Mouse (Mus musculus) heart, postnatal 0 days (tissue): ENCODE measurements around the gene Syn3. TPM values are rescaled to one million over a fixed set of nuclear protein-coding genes. Genes with fewer than 3 reads are reported as not detected.

Experiments
- ATAC-seq: fragments of 200-750 bp; cut with Nextera tagmentation; 2 replicates; pipeline ENCODE4 v1.8.0; 2017; ENCODE audit warnings: low read depth, moderate number of reproducible peaks, moderate library complexity; ENCODE audit not compliant: insufficient read depth
- DNase-seq: peaks from one replicate; pipeline ENCODE4 v3.0.0-alpha.2; 2016; ENCODE audit warnings: low spot score
- H3K27ac ChIP-seq: fragments of 300-500 bp; sonication (generic); 2 replicates; pipeline ENCODE4 v1.5.1; 2014; ENCODE audit warnings: low read depth, mild to moderate bottlenecking
- H3K27me3 ChIP-seq: fragments of 300-500 bp; sonication (generic); 2 replicates; pipeline ENCODE4 v1.6.1; 2014; ENCODE audit warnings: low read length, mixed read lengths; ENCODE audit not compliant: control insufficient read depth, insufficient read depth
- H3K36me3 ChIP-seq: fragments of 300-500 bp; sonication (generic); replicated peaks from 2 replicates; pipeline ENCODE4 v1.6.1; 2014; ENCODE audit warnings: low read length, mixed read lengths; ENCODE audit not compliant: control insufficient read depth, insufficient read depth
- H3K4me1 ChIP-seq: fragments of 300-500 bp; sonication (generic); 2 replicates; pipeline ENCODE4 v1.6.1; 2014; ENCODE audit warnings: antibody characterized with exemption; ENCODE audit not compliant: control insufficient read depth, insufficient read depth
- H3K4me2 ChIP-seq: fragments of 300-500 bp; sonication (generic); 2 replicates; pipeline ENCODE4 v1.6.1; 2014; ENCODE audit warnings: low read depth, mild to moderate bottlenecking, low read length, moderate library complexity
- H3K4me3 ChIP-seq: fragments of 300-500 bp; sonication (generic); 2 replicates; pipeline ENCODE4 v1.5.1; 2014; ENCODE audit warnings: low read depth, low read length
- H3K9ac ChIP-seq: fragments of 300-500 bp; sonication (generic); replicated peaks from 2 replicates; pipeline ENCODE4 v1.6.1; 2014; ENCODE audit warnings: low read depth, low read length, mixed read lengths
- H3K9me3 ChIP-seq: fragments of 300-500 bp; sonication (generic); replicated peaks from 2 replicates; pipeline ENCODE4 v1.6.1; 2016; ENCODE audit warnings: low read length; ENCODE audit not compliant: control insufficient read depth
- CTCF ChIP-seq: IDR thresholded peaks from 2 replicates; pipeline ENCODE4 v1.5.1; 2016; ENCODE audit warnings: antibody characterized with exemption, control low read depth, low read depth
- EP300 ChIP-seq: IDR thresholded peaks from 2 replicates; pipeline ENCODE4 v1.6.1; 2016; ENCODE audit warnings: antibody characterized with exemption, low read depth
- WGBS: fragments of 180-500 bp; shearing (Covaris S2); extraction: QIAGEN DNeasy Blood & Tissue Kit; methylation state at CpG from one replicate; pipeline ENCODE4 v1.1.7; 2014; 5-methylcytosine and 5-hydroxymethylcytosine counted together
- polyA plus RNA-seq: library from polyadenylated mRNA; unstranded; fragments of >200 nt; fragmentation: Nextera tagmentation; extraction: Ambion mirVana; gene quantifications from 2 replicates; pipeline ENCODE4 v1.2.1, GENCODE M21; 2015
- total RNA-seq: library from RNA; depleted of rRNA; stranded (reverse); fragments of >200 nt; gene quantifications from 2 replicates; pipeline ENCODE4 v1.2.3, GENCODE M21; 2014; ENCODE audit warnings: low replicate concordance

Syn3 gene
- total and polyA plus RNA-seq, 2 experiments from 2014 or later: 0.48 TPM; not detected in 1

DNA sequence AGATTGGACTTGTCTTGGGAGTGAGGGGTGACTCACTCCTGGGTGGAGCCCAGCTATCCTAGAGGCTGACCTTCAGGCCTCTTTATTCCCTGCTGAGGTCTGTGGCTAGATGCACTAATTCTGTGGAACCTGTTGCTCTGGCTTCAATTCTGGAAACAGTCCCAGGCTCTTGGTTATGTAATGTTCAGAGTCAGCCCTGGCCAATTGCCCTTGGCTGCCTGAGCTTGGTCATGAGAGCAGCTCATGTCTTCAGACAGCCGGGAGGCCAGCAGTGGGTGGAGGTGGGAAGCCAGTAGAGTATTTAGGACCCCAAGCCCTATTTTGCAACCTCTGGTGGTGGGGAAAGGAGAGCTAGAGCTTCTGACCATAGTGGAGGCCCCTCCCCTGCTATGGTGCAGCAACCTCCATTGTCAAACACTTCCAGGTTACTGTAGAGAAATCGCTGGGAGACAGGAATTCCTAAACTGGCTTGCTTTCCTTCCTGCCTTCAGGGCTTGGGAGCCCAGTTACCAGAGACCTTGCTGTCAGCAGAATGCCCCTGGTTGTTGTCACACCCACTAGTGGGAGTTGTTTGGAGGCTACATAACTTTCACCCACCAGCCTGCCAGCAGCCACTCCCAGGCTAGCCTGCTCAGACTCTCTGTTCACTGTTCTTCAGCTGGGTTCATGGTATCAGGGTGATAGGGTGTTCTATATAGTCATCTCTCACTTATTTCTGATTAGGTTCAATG is 158.9 kb downstream of the Syn3 start:
- Histone ChIP-seq H3K27ac (peak overlapping the region; percentile 98), H3K4me1 (peaks cover 94% of the 10 kb centered on the region), H3K4me2 (peak overlapping the region; percentile 22; the same call in 1 of the 2 replicates), H3K9me3 (no peaks in the 10 kb centered on the region), H3K27me3 (no peaks in the 10 kb centered on the region), H3K36me3 (peaks cover 32% of the 10 kb centered on the region), H3K9ac (no peak overlapping the region), H3K4me3 (no peak overlapping the region)
- peak; percentile 74 for ATAC-seq
- TF ChIP-seq EP300 (peak; percentile 95), CTCF (no peak)
- WGBS: 14% methylated on average over 2 of the region's 2 CpGs
- DNase-seq: peak; percentile 95

DNA sequence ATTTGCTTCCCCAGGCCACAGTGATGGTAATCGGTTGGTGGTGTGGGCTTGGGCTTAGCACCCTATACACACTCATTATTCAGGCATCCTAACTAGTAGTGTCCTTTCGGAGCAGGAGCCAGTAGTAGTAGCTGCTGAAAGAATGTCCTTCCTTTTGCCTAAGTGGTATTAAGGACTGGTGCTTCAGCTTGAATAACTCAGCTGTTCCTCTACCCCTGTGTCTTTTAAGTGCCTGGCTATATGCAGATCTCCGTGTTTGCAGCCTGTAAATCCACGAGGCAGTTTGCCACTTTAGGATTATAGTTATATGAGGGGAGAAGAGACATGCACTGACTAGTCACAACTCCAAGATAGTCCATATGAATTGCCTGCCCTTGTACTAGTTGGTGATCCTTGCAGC is 159.6 kb downstream of the Syn3 start:
- peaks cover 88% of the 10 kb centered on the region for H3K4me1 ChIP-seq
- H3K4me3 ChIP-seq: no peak overlapping the region
- H3K9me3 ChIP-seq: no peaks in the 10 kb centered on the region
- no peak overlapping the region for H3K4me2 ChIP-seq
- no peak for ATAC-seq
- TF ChIP-seq CTCF (no peak), EP300 (no peak)
- H3K9ac ChIP-seq: no peak overlapping the region
- DNase-seq: no peak
- 40% methylated on average over 4 of the region's 4 CpGs for WGBS
- no peaks in the 10 kb centered on the region for H3K27me3 ChIP-seq
- H3K27ac ChIP-seq: peak overlapping the region; percentile 98
- H3K36me3 ChIP-seq: peaks cover 25% of the 10 kb centered on the region

DNA sequence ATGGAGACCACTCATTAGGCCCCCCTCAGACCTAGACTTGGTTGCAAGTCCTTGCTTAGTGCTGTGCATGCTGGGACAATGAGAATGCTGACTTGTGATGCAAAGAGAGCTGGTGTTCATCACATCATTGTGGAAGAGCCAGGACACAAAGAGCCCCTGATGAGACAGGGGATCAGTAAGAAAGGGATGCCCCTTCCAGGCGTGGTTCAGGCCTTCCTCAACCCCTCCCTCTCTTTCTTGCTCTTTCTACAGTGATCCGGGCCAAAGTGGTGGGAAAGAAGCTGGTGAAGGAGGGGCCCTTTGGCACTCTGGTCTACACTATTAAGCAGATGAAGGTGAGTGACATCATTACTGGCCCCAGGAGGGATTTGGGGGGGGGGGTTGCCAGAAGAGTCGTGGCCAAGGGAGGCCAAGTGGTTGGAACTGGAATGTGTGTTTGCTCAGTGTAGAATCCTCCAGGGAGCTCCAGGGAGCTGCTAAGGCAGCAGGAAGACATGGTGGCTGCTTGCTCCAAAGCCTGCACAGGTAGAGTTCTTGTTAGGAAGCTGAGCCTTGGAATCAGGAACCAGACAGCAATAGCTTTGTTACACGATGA is 160.5 kb downstream of the Syn3 start:
- no peak overlapping the region for H3K4me2 ChIP-seq
- WGBS: 65% methylated on average over 4 of the region's 4 CpGs
- H3K9me3 ChIP-seq: no peaks in the 10 kb centered on the region
- no peaks in the 10 kb centered on the region for H3K27me3 ChIP-seq
- peaks cover 84% of the 10 kb centered on the region for H3K4me1 ChIP-seq
- peak overlapping the region; percentile 98 for H3K27ac ChIP-seq
- no peak overlapping the region for H3K4me3 ChIP-seq
- TF ChIP-seq EP300: no peak
- no peak for TF ChIP-seq CTCF
- H3K9ac ChIP-seq: no peak overlapping the region
- ATAC-seq: no peak
- H3K36me3 ChIP-seq: peaks cover 16% of the 10 kb centered on the region; the same call in 1 of the 2 replicates
- DNase-seq: no peak

DNA sequence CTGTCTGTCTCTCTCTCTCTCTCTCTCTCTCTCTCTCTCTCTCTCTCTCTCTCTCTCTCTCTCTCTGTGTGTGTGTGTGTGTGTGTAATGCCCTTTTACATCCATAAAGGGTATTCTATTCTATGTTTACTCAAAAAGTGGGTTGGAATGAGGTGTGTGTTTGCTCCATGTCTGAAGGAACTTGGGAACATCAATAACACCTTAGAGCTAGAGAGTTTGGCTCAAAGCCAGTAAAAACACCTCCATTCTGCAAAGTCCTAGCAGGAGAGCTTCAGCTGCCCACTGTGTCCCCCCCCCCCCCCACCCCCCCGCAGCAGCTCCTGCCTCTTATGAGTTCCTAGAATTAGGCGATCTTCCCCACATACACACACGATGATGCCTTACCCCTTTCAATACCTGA is 161.5 kb downstream of the Syn3 start:
- Histone ChIP-seq H3K9me3 (no peaks in the 10 kb centered on the region), H3K4me2 (no peak overlapping the region), H3K4me1 (peaks cover 84% of the 10 kb centered on the region), H3K36me3 (peaks cover 15% of the 10 kb centered on the region; the same call in 1 of the 2 replicates), H3K9ac (no peak overlapping the region), H3K27ac (no peak overlapping the region), H3K27me3 (no peaks in the 10 kb centered on the region), H3K4me3 (no peak overlapping the region)
- no peak for DNase-seq
- 45% methylated on average over 3 of the region's 3 CpGs for WGBS
- no peak for ATAC-seq
- TF ChIP-seq EP300 (no peak), CTCF (no peak)

DNA sequence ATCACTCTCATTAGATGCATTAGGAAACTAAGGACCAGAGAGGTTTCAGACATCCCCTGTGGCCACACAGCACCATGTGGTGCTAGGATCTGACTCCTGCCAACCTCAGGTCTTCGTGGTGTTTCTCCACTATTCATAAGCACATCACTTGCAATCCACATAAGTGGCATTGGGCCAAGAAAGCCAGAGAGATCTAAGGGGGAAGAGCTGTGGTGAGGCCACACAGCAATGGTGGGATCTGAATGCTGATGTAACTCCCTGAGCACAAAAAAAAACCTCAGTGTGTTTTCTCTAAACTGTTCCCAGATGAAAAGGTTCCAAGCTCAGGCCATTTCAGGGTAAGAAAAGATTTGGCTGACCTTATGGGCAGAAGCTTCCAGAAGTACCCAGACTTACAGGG is 162.2 kb downstream of the Syn3 start:
- H3K4me1 ChIP-seq: peaks cover 84% of the 10 kb centered on the region
- WGBS: 8% methylated on average over 1 of the region's 1 CpGs
- TF ChIP-seq CTCF: no peak
- no peak for TF ChIP-seq EP300

More for the DNA sequence above, 162.2 kb downstream of the Syn3 start:
- no peak overlapping the region for H3K4me3 ChIP-seq
- H3K4me2 ChIP-seq: no peak overlapping the region
- DNase-seq: no peak
- H3K36me3 ChIP-seq: peaks cover 15% of the 10 kb centered on the region; the same call in 1 of the 2 replicates
- ATAC-seq: no peak
- H3K27me3 ChIP-seq: no peaks in the 10 kb centered on the region
- no peak overlapping the region for H3K9ac ChIP-seq
- H3K9me3 ChIP-seq: no peaks in the 10 kb centered on the region
- H3K27ac ChIP-seq: no peak overlapping the region
